Mouse (Mus musculus): ENCODE measurements around the gene Rex1bd. TPM values are rescaled to one million over a fixed set of nuclear protein-coding genes. Genes with fewer than 3 reads are reported as not detected.

Rex1bd gene
- polyA plus RNA-seq, 1 experiment from 2014 or later, result 164 TPM

DNA sequence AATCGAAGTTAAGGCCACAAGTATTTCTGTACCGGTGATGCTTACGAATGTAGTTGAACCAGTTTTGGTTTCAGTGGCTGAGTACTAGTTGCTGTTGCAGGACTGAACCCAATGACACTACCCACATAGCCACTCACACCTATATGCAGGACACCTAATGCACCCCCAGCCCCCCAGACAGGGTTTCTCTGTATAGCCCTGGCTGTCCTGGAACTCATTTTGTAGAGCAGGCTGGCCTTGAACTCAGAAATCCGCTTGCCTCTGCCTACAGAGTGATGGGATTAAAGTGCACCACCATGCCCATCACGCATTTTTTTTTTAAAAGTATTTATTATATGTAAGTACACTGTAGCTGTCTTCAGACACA, 458 bp upstream of the Rex1bd start:
- peak overlapping the region; percentile 95 for H3K27ac ChIP-seq
- peaks cover 55% of the 10 kb centered on the region for H3K4me1 ChIP-seq
- H3K36me3 ChIP-seq (replicated peaks), result peaks cover 8% of the 10 kb centered on the region; the same call in 1 of the 2 replicates
- peak overlapping the region; percentile 80; the same call in 1 of the 2 replicates for H3K4me3 ChIP-seq
- H3K27me3 ChIP-seq (replicated peaks), result peaks cover 23% of the 10 kb centered on the region
- peak overlapping the region; percentile 87; the same call in 1 of the 2 replicates for H3K4me2 ChIP-seq
- no peak overlapping the region for H3K9ac ChIP-seq
- H3K9me3 ChIP-seq, result no peaks in the 10 kb centered on the region
- WGBS, result 62% methylated on average over 5 of the region's 5 CpGs
- no peak for ATAC-seq (replicated peaks)

DNA sequence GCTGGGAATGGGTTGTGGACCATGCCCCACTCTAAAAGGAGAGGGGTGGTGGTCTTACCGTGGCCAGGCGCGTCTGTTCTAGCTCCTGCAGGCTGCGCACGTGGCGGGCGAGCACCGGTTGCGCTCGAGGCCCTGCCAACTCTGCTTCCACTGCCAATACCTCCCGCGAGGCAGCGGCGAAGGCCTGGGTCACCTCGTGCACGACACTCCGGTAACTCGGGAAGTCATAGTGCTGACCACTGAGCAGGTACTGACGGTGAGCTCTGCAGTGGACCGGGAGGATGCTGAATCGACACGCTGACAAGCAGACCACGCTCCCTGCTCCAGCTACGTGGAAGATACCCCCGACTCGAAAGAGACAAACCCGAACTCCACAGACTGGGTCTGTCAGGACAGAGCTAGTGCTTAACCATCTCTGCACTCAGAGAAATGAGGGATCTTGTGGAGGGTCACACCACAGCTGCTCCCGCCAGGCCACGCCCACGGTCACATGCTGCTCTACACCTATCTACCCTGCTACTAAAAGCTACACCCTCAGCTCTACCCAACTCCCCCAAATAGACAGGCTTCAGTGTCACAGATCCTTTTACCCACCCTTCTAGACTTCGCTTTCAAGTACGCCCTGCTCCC, 739 bp downstream of the Rex1bd start:
- peak; percentile 28 for ATAC-seq (replicated peaks)
- Histone ChIP-seq H3K9me3 (no peaks in the 10 kb centered on the region), H3K4me1 (peaks cover 52% of the 10 kb centered on the region), H3K4me2 (peak overlapping the region; percentile 87), H3K27me3 (replicated peaks) (peaks cover 35% of the 10 kb centered on the region), H3K9ac (peak overlapping the region; percentile 92), H3K27ac (peak overlapping the region; percentile 95), H3K4me3 (peak overlapping the region; percentile 80), H3K36me3 (replicated peaks) (peaks cover 8% of the 10 kb centered on the region; the same call in 1 of the 2 replicates)
- 35% methylated on average over 32 of the region's 32 CpGs for WGBS

DNA sequence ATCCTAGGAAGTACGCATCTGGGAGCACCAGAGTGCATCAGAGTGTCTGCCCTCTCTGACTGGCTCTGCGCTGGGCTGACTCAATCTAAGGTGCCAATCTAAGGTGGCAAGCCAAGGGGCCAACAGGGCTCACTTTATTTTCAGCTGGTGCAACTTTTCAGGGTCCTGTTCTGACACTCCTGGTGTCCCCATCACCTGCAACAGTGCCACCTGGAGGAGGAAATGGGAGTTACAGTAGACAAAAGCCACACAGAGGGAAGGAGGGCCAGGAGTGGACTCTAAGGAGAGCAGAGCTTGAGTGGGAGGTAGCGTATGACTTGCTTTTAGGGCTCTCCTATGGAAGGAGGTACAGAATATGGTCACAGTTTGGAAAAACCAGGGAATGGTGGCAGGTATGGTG, 1.7 kb downstream of the Rex1bd start:
- Histone ChIP-seq H3K9me3 (no peaks in the 10 kb centered on the region), H3K36me3 (replicated peaks) (peaks cover 8% of the 10 kb centered on the region; the same call in 1 of the 2 replicates), H3K27ac (no peak overlapping the region), H3K27me3 (replicated peaks) (peaks cover 44% of the 10 kb centered on the region), H3K4me1 (peaks cover 56% of the 10 kb centered on the region), H3K4me3 (no peak overlapping the region), H3K9ac (no peak overlapping the region), H3K4me2 (peak overlapping the region; percentile 87; the same call in 1 of the 2 replicates)
- no peak for ATAC-seq (replicated peaks)
- 73% methylated on average over 3 of the region's 3 CpGs for WGBS

DNA sequence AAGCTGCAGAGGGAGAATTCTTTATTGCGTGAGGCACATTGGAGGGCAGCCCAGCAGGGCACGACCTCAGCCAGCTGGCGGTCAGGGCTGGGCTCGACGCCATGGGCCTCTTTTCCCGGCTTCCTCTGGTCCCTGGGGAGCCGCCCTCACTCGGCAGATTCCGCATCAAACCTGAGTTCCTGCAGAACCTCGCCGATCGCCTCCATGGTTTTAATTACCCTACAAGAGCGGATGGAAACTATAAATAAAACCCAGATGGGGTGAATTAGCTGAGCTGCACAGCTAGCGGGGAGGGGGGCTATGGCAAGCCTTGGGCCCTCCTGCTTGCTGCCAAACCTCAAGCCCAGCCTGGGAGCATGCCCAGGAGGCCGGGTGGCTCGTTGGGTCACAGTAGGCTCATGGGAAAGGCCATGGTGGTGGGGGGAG, 2.2 kb downstream of the Rex1bd start:
- no peak for ATAC-seq (replicated peaks)
- 60% methylated on average over 16 of the region's 16 CpGs for WGBS

DNA sequence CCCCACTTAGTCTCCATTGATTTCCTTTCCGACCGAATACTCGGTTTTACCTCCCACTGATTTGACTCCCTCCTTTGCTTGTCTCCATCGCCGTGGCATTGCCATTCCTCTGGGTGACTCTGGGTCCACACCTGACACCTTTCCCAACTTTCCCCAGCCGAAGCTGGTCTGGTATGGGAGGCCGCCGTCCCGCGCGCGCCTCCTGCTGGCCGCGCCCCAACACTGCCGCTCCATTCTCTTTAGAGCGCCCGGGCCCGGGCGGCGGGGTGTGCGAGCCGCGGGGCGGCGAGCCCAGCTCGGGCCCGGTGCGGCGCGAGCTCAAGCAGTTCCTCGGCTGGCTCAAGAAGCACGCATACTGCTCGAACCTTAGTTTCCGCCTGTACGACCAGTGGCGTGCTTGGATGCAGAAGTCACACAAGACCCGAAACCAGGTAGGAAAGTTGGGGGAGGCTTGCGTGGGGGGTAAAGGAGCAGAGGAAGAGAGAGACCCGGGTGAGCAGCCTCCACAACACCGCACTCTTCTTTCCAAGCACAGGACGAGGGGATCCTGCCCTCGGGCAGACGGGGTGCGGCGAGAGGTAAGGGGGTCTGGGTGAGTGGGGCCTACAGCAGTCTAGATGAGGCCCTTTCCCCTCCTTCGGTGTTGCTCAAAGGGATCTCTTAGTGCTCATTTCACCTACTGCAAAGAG, 3.3 kb downstream of the Rex1bd start:
- Histone ChIP-seq H3K27me3 (replicated peaks) (peaks cover 61% of the 10 kb centered on the region), H3K27ac (no peak overlapping the region), H3K4me2 (0 out of 2 replicates have a peak overlapping the region, but pooled peaks have one; percentile 18), H3K4me1 (peaks cover 42% of the 10 kb centered on the region), H3K4me3 (no peak overlapping the region), H3K9ac (no peak overlapping the region), H3K9me3 (no peaks in the 10 kb centered on the region), H3K36me3 (replicated peaks) (peaks cover 8% of the 10 kb centered on the region; the same call in 1 of the 2 replicates)
- no peak for ATAC-seq (replicated peaks)
- WGBS, result 13% methylated on average over 46 of the region's 46 CpGs

More for the DNA sequence above, 2.2 kb downstream of the Rex1bd start:
- no peaks in the 10 kb centered on the region for H3K9me3 ChIP-seq
- peaks cover 50% of the 10 kb centered on the region for H3K27me3 ChIP-seq (replicated peaks)
- H3K9ac ChIP-seq, result no peak overlapping the region
- H3K27ac ChIP-seq, result no peak overlapping the region
- no peak overlapping the region for H3K4me2 ChIP-seq
- H3K4me1 ChIP-seq, result peaks cover 52% of the 10 kb centered on the region
- peaks cover 8% of the 10 kb centered on the region; the same call in 1 of the 2 replicates for H3K36me3 ChIP-seq (replicated peaks)
- no peak overlapping the region for H3K4me3 ChIP-seq

DNA sequence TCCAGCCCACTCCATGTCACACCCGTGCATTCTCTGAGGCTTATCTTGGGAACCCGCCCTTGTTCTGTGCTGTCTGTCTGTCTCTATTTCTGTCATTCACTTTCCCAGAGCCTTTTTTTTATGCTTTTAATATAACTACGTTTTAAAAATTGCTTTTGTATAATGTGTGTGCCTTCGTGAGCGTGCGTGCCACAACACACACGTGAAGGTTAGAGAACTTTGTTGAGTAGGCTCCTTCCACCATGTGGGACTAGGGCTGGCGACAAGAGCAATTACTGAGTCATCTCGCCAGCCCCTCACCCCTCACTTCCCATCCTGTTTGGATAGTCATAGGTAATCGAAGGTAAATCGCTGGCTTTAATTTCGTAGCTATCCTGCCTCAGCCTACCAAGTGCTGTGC, 4.0 kb downstream of the Rex1bd start:
- ATAC-seq (replicated peaks), result no peak

DNA sequence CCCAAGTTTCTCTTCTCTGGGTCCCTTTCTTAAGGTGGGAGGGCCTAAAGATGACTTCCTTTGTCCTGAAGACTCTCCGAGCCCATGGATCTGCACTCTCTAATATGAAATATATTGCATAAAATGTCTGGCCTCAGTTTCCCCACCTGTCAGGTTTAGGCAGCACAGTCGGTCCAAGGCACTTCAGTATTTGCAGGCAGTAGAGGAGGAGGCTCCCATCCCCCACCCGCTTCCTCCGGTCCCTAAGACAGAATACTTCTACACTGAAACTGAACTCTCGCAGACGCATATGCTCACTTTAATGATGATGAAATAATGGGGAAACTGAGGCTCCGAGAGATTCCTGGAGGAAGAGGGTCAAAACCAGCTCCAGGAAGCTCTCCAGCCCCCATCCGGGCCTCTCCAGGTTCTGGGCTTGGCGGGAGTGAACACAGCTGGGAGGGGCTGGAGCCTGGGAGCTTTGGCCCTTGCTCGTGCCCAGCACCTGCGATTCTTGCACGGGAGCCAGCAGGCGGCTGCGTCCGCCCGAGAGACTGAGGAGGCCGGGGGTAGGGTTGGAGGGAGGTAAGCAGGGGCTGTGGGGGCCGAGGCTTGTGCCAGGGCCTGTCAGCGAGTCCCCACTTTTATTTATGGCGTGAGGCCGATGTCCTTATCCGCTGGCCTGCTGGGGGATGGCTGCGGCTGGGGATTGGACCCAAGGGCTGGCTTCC, 4.6 kb downstream of the Rex1bd start:
- H3K9ac ChIP-seq, result no peak overlapping the region
- no peaks in the 10 kb centered on the region for H3K36me3 ChIP-seq (replicated peaks)
- no peak for ATAC-seq (replicated peaks)
- no peak overlapping the region for H3K4me3 ChIP-seq
- H3K27me3 ChIP-seq (replicated peaks), result peaks cover 72% of the 10 kb centered on the region
- no peaks in the 10 kb centered on the region for H3K9me3 ChIP-seq
- H3K4me2 ChIP-seq, result no peak overlapping the region
- WGBS, result 13% methylated on average over 23 of the region's 23 CpGs
- peaks cover 40% of the 10 kb centered on the region for H3K4me1 ChIP-seq
- no peak overlapping the region for H3K27ac ChIP-seq

More for the DNA sequence above, 4.0 kb downstream of the Rex1bd start:
- Histone ChIP-seq H3K9me3 (no peaks in the 10 kb centered on the region), H3K9ac (no peak overlapping the region), H3K4me1 (peaks cover 42% of the 10 kb centered on the region), H3K4me2 (no peak overlapping the region), H3K27me3 (replicated peaks) (peaks cover 67% of the 10 kb centered on the region), H3K27ac (no peak overlapping the region), H3K4me3 (no peak overlapping the region), H3K36me3 (replicated peaks) (peaks cover 3% of the 10 kb centered on the region; the same call in 1 of the 2 replicates)
- 36% methylated on average over 12 of the region's 12 CpGs for WGBS

DNA sequence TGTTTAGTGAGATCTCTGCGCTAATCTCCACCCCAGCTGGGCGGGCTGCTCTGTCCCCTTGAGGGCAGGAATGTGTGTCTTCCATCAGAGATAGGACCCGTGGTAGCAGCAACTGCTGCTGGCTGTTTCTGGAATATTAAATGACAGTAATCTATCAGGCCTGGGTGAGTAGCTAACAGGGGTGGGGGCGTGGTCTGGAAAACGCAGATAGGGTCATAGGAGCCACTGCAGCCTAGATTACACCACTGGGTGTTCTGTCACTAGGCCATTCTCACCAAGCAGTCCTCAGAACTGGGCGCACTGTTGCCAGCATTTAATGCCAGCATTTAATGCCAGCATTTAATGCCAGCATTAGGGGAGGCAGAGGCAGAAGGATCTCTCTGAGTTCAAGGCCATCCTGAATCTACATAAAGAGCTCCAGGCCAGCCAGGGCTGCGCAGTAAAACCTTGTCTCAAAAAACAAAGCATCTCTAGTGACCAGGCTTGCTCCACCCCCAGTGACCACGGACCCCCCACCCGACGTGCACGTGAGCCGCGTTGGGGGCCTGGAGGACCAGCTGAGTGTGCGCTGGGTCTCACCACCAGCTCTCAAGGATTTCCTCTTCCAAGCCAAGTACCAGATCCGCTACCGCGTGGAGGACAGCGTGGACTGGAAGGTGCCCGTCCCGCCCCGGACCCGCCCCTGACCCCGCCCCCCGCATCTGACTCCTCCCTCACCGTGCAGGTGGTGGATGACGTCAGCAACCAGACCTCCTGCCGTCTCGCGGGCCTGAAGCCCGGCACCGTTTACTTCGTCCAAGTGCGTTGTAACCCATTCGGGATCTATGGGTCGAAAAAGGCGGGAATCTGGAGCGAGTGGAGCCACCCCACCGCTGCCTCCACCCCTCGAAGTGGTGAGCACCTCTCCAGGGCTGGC, 5.9 kb downstream of the Rex1bd start:
- no peak overlapping the region; the same call in 1 of the 2 replicates for H3K4me3 ChIP-seq
- H3K36me3 ChIP-seq (replicated peaks), result no peaks in the 10 kb centered on the region
- peak overlapping the region; percentile 30 for H3K4me2 ChIP-seq
- no peaks in the 10 kb centered on the region for H3K9me3 ChIP-seq
- no peak for ATAC-seq (replicated peaks)
- peaks cover 86% of the 10 kb centered on the region for H3K27me3 ChIP-seq (replicated peaks)
- H3K9ac ChIP-seq, result no peak overlapping the region
- no peak overlapping the region for H3K27ac ChIP-seq
- peaks cover 35% of the 10 kb centered on the region for H3K4me1 ChIP-seq
- 6% methylated on average over 39 of the region's 39 CpGs for WGBS

DNA sequence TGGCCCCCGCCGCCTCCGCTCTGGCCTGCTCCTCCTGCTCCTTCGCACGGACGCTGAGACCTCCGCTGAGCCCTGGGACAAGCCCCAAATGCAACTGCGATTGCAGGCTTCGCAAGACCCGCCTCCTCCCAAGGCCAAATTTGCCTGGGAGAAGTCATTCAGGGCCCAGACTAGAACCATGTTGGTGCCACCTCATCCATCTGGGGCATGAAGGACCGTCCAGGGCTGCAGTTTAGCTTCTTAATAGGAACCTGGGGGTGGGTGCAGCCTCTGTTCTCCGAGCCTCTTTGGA, 10.8 kb downstream of the Rex1bd start:
- H3K4me2 ChIP-seq, result peak overlapping the region; percentile 10; the same call in 1 of the 2 replicates
- no peak overlapping the region for H3K9ac ChIP-seq
- H3K36me3 ChIP-seq (replicated peaks), result no peaks in the 10 kb centered on the region

DNA sequence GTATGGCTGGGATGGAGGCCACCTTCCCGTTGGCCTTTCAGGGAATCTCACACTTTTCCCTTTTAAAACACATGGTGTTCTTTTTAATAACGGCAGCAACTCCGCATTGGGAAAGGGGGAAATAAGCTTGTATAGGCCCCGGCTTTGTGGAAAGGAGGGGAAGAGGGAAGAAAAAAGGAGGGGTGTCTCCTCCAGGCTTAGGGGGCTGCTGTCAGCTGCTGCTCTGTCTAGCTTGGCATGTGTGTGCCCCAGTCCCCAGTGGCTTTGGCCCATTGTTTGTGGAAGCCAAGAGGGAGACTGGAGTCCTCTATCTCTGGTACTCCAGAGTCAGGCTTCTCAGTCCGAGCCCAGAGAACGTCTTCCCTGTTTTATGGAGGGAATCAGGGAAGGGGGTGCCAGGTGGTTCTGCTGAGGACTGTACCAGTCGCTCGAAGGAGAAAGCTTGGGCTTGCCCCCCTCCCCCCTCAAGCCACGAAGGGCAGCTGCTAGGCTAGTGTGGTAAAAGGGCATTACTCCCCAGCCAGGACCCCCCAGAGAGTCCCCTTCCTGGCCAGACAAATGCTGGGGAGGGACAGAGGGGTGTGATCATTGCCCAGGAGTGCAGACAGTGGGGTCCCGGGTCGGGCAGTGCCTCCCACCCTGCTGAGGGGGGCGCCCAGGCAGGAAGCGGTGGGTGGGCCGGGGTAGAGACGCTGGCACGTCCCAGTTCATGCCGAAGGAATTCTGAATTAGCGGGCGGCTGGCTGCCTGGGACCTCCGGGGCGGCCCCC, 11.4 kb downstream of the Rex1bd start:
- 2% methylated on average over 21 of the region's 21 CpGs for WGBS
- Histone ChIP-seq H3K36me3 (replicated peaks) (no peaks in the 10 kb centered on the region), H3K4me1 (peaks cover 47% of the 10 kb centered on the region), H3K9me3 (no peaks in the 10 kb centered on the region), H3K9ac (no peak overlapping the region), H3K4me3 (no peak overlapping the region), H3K27ac (no peak overlapping the region), H3K4me2 (peak overlapping the region; percentile 58; the same call in 1 of the 2 replicates), H3K27me3 (replicated peaks) (peaks cover 98% of the 10 kb centered on the region)
- ATAC-seq (replicated peaks), result no peak

More for the DNA sequence above, 10.8 kb downstream of the Rex1bd start:
- Histone ChIP-seq H3K9me3 (no peaks in the 10 kb centered on the region), H3K27me3 (replicated peaks) (peaks cover 98% of the 10 kb centered on the region), H3K4me1 (peaks cover 46% of the 10 kb centered on the region), H3K4me3 (no peak overlapping the region), H3K27ac (no peak overlapping the region)
- no peak for ATAC-seq (replicated peaks)
- WGBS, result 8% methylated on average over 12 of the region's 12 CpGs

DNA sequence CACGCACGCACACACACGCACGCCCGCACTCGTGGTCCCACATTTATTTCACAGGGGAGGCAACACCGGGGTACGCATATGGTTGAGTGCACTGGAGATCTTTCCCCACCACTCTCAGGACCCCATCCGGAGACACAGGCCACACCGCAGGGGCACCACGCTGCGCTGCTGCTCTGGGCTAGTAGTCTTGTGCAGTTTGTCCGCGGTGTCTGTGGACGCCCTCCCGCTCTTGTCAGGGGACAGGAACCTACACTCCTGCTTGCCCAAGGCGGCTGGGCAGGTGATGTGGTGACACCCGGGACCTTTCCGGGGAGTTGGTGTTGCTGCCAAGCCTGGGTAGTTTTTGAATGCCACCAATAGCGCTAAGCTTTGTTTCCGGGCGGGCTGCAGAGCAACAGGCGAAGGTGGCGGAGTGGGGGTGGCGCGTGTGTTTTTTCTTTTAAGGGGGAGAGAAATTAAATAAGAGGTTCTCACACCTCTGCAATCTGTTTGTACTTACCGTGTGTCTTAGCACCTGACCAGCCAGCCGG, 12.1 kb downstream of the Rex1bd start:
- Histone ChIP-seq H3K9ac (no peak overlapping the region), H3K27ac (no peak overlapping the region), H3K4me3 (peak overlapping the region; percentile 34; the same call in 1 of the 2 replicates), H3K27me3 (replicated peaks) (peaks cover 98% of the 10 kb centered on the region), H3K36me3 (replicated peaks) (no peaks in the 10 kb centered on the region), H3K9me3 (no peaks in the 10 kb centered on the region), H3K4me1 (peaks cover 51% of the 10 kb centered on the region), H3K4me2 (peak overlapping the region; percentile 58)
- WGBS, result 2% methylated on average over 28 of the region's 28 CpGs
- ATAC-seq (replicated peaks), result no peak

All from midbrain, embryonic 15.5 days (tissue).